Mouse (Mus musculus): Measurements from ENCODE around the gene Btrc.
A peak's percentile ranks its signal among the peaks of the same experiment; 100 is the strongest.

- TF ChIP-seq POLR2A (IDR thresholded peaks at IDR 0.05; ENCODE audit: control insufficient read depth in 1 of 2, insufficient read depth in 1 of 2, low read depth in 1 of 2, low read length in 2 of 2, poor library complexity in 1 of 2) (no peak), CTCF (IDR thresholded peaks at IDR 0.05 in 2 of 3, conservative IDR thresholded peaks at IDR 0.05 in 1 of 3; ENCODE audit: control insufficient read depth in 1 of 3, insufficient read depth in 1 of 3, low read depth in 2 of 3, low read length in 3 of 3, poor library complexity in 1 of 3, severe bottlenecking in 1 of 3) (peak in 2 of 3 experiments; percentile 41 to 44; a peak in 4 of 6 replicates), ZNF384 (IDR thresholded peaks at IDR 0.05; ENCODE audit: low read depth, low read length) (no peak), MEF2A (IDR thresholded peaks at IDR 0.05; ENCODE audit: extremely low read depth, insufficient replicate concordance, low read depth, low read length, poor library complexity, severe bottlenecking) (no peak)
Observed at GRCm38 (mm10) chr19:45486206-45486991, 122.9 kb downstream of the Btrc start.
